Mouse (Mus musculus): Measurements from ENCODE around the gene Zfhx3.

GRCm38 (mm10) chr8:108706848-108707541 is 764.6 kb downstream of the Zfhx3 start:
- TF ChIP-seq MAZ (IDR thresholded peaks at IDR 0.05; ENCODE audit: low read depth, low read length) (no peak), ELF1 (IDR thresholded peaks at IDR 0.05; ENCODE audit: low read depth, low read length) (no peak), RCOR1 (IDR thresholded peaks at IDR 0.05; ENCODE audit: low read depth, low read length) (no peak), POLR2A (IDR thresholded peaks at IDR 0.05; ENCODE audit: control insufficient read depth in 1 of 2, insufficient read depth in 1 of 2, low read depth in 1 of 2, low read length in 2 of 2, poor library complexity in 1 of 2) (no peak)

All from MEL (cell line).